Mouse (Mus musculus) bone marrow, adult 2 months (tissue): ENCODE data around the gene Tmem132b. TPM values are rescaled to one million over a fixed set of nuclear protein-coding genes. Genes with fewer than 3 reads are reported as not detected.

Experiments used
- H3K27ac ChIP-seq: fragments of 200-500 bp; 2 replicates; pipeline ENCODE4 v1.5.1; 2012; ENCODE audit warnings: low read depth, mild to moderate bottlenecking, control low read depth, inconsistent platforms, low read length; ENCODE audit not compliant: control insufficient read depth, poor library complexity, insufficient read depth
- H3K4me1 ChIP-seq: fragments of 200-500 bp; 2 replicates; pipeline ENCODE4 v1.6.1; 2011; ENCODE audit warnings: low read length; ENCODE audit not compliant: control insufficient read depth, insufficient read depth
- H3K4me3 ChIP-seq: fragments of 200-500 bp; replicated peaks from 2 replicates; pipeline ENCODE3; 2011; ENCODE audit warnings: mild to moderate bottlenecking, low read depth, low read length, control low read depth; ENCODE audit not compliant: control insufficient read depth
- CTCF ChIP-seq: fragments of 200-500 bp; IDR thresholded peaks from 2 replicates; pipeline ENCODE4 v1.5.1; 2011; ENCODE audit warnings: low read length, control low read depth; ENCODE audit not compliant: control insufficient read depth, insufficient read depth
- POLR2A ChIP-seq: fragments of 200-500 bp; IDR thresholded peaks from 2 replicates; pipeline ENCODE4 v1.6.1; 2011; ENCODE audit warnings: low read depth, mild to moderate bottlenecking, control low read depth, low read length, borderline replicate concordance; ENCODE audit not compliant: control insufficient read depth
- WGBS: fragments of 180-500 bp; shearing (Covaris S2); methylation state at CpG from one replicate; pipeline ENCODE4 v1.1.7; 2018; 5-methylcytosine and 5-hydroxymethylcytosine counted together
- polyA plus RNA-seq: library from polyadenylated mRNA; stranded (reverse); fragments of >200 nt; gene quantifications from 2 replicates; pipeline ENCODE4 v1.2.4, GENCODE M21; 2011; ENCODE audit warnings: low replicate concordance; ENCODE audit not compliant: missing spikeins, insufficient read depth, insufficient read length

The Tmem132b gene
- polyA plus RNA-seq, 1 experiment = not detected

DNA sequence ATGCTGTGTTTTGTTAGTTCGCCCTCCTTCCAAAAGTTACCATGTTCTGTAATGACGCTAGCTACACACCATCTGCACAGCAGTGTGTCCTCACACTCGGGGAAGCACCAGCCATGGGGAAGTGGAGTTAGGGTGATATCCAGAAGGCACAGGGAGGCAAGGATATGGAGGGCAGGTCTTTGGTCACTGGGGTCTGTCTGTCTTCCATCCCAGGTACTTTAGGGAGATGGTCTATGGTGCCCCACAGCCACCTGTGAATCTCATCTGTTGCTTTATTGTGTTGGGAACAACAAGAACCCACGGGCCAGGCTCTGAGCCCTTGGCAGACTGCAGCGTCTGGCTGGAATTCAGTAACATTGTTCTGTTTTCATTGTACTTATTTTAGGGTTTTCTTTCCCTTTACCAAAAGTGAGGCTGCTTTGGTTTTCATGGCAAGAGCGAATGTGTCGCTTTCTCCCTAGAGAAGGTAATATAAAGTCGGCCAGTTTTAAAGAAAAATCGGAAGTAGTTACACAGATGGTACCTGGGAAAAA is 96.3 kb downstream of the Tmem132b start:
- H3K4me1 ChIP-seq = no peaks in the 10 kb centered on the region
- no peak overlapping the region for H3K4me3 ChIP-seq
- 79% methylated on average over 9 of the region's 9 CpGs for WGBS
- no peak overlapping the region for H3K27ac ChIP-seq
- TF ChIP-seq POLR2A = no peak
- no peak for TF ChIP-seq CTCF

- no peak overlapping the region for H3K4me3 ChIP-seq
- no peak overlapping the region for H3K27ac ChIP-seq
- WGBS = 69% methylated on average over 6 of the region's 6 CpGs
- TF ChIP-seq CTCF (no peak), POLR2A (no peak)
- H3K4me1 ChIP-seq = no peaks in the 10 kb centered on the region
These were observed 103.1 kb downstream of the Tmem132b start for GRCm38 (mm10) chr5:125634666-125635065.

DNA sequence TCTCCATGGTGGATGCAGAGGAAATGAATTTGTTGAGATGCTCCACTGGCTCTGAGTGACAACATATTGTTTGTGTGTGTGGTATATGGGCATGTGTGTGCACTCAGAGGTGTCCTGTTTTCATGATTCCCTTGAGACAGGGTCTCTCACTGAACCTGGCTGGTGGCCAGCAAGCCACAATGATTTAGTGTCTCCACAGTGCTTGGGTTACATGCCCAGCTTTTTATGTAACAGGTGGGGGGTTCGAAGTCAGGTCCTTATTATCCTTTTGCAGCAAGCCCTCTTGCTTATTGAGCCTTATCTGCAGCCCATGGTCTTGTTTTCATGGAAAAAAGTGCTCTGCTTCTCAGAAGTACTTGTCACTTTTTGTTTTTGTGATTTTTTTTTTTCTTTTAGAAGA is 109.4 kb downstream of the Tmem132b start:
- Histone ChIP-seq H3K4me3 (no peak overlapping the region), H3K4me1 (no peaks in the 10 kb centered on the region), H3K27ac (no peak overlapping the region)
- no peak for TF ChIP-seq CTCF
- no peak for TF ChIP-seq POLR2A
- 64% methylated on average over 1 of the region's 1 CpGs for WGBS

DNA sequence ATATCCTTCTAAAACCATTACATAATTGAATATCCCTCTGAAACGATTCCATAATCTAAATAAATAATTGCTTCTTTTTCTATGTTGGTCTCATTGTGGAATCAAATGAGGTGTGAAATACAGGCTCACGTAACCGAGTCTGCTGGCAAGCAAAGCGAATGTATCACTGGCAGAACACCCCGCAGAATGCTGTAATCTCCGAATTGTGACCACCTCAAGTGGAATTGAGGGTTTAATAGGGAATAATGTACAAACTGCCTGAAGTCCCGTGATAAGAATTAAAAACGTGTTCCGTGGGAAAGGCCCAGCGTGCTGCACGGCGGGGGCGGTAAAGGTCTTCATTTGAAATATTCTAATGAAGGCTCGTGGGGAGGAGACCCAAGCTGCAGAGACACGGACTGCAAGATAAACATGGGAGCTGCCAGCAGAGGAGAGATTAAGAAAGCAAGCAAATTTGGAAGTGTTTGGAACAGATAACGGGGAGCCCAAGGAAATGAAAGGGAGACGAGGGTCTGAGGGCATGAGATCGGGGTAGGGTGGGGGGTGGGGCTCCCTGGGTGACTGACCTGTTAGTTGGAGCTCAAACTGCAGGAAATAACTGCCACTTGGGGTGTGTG is 110.1 kb downstream of the Tmem132b start:
- H3K27ac ChIP-seq = no peak overlapping the region
- H3K4me3 ChIP-seq = no peak overlapping the region
- no peaks in the 10 kb centered on the region for H3K4me1 ChIP-seq
- WGBS = 70% methylated on average over 18 of the region's 18 CpGs
- TF ChIP-seq POLR2A = no peak
- TF ChIP-seq CTCF = no peak

DNA sequence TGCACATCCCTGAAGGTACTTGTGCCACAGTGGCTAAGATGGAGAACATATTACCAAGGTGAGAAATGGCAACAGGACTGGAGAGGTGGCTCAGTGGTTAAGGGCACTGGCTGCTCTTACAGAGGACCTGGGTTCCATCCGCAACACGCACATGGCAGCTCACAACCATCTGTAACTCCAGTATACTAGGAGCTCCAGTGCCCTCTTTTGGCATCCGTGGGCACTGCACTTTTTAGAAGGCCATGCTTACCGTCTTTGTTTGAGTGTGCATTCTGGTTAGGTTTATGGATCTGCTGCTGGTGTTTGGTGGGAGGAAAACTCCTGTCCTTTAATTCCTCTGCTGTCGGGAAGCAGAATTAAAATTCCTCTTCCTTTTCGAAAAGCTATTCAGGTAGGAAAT is 116.7 kb downstream of the Tmem132b start:
- no peak overlapping the region for H3K27ac ChIP-seq
- WGBS = 80% methylated on average over 6 of the region's 6 CpGs
- no peak overlapping the region for H3K4me3 ChIP-seq
- H3K4me1 ChIP-seq = no peaks in the 10 kb centered on the region
- TF ChIP-seq CTCF (no peak), POLR2A (no peak)

DNA sequence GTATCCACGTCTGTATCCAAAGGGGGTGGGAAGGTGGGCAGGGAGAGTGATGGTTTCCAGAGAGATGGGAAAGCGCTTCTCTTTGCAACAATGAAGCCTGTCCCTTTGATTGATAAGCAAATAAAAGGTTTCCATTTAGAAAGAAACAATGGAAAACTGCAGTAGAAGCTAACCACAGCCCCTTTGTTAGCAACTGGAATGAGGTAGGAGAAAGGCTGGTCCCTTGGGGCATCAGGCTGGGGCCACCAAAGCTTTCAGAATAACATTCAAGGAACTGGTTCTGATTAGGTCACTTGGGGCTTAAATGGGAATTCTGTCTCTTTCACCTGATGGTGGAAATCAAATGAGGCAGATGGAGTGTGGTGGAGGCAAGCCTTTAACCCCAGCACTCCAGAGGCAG is 118.4 kb downstream of the Tmem132b start:
- no peak overlapping the region for H3K27ac ChIP-seq
- WGBS = 52% methylated on average over 2 of the region's 2 CpGs
- no peaks in the 10 kb centered on the region for H3K4me1 ChIP-seq
- TF ChIP-seq CTCF = no peak
- TF ChIP-seq POLR2A = no peak
- no peak overlapping the region for H3K4me3 ChIP-seq

GRCm38 (mm10) chr5:125658101-125658500 is 126.5 kb downstream of the Tmem132b start:
- whole genome bisulfite sequencing = 82% methylated on average over 5 of the region's 5 CpGs
- no peak overlapping the region for H3K27ac ChIP-seq

GRCm38 (mm10) chr5:125658959-125659749 is 127.6 kb downstream of the Tmem132b start:
- Histone ChIP-seq H3K4me3 (no peak overlapping the region), H3K27ac (no peak overlapping the region), H3K4me1 (no peaks in the 10 kb centered on the region; the same call in 1 of the 2 replicates)
- TF ChIP-seq CTCF (no peak), POLR2A (no peak)
- WGBS = 68% methylated on average over 14 of the region's 14 CpGs

More at GRCm38 (mm10) chr5:125658101-125658500, 126.5 kb downstream of the Tmem132b start:
- TF ChIP-seq POLR2A = no peak
- TF ChIP-seq CTCF = no peak
- no peak overlapping the region for H3K4me3 ChIP-seq
- H3K4me1 ChIP-seq = no peaks in the 10 kb centered on the region; the same call in 1 of the 2 replicates
